Mouse (Mus musculus) C2C12 (cell line): ENCODE results near the gene Olfr1009.

ENCODE experiments used
- CTCF ChIP-seq: IDR thresholded peaks from one replicate; pipeline ENCODE4 v1.5.1; 2011; ENCODE audit not compliant: control insufficient read depth, insufficient read depth, insufficient read length
- FOSL1 ChIP-seq: IDR thresholded peaks from one replicate; pipeline ENCODE4 v1.8.0; 2011; ENCODE audit warnings: mild to moderate bottlenecking, low read length; ENCODE audit not compliant: poor library complexity, insufficient read depth, severe bottlenecking
- MAX ChIP-seq: IDR thresholded peaks from one replicate; pipeline ENCODE4 v1.6.1; 2011; ENCODE audit warnings: mild to moderate bottlenecking, control low read depth
- MYOG ChIP-seq: IDR thresholded peaks from one replicate; pipeline ENCODE4 v1.6.1; 2011; ENCODE audit not compliant: control insufficient read depth, insufficient read length; ENCODE audit errors: extremely low read depth
- USF1 ChIP-seq: IDR thresholded peaks from one replicate; pipeline ENCODE4 v1.6.1; 2011; ENCODE audit warnings: low read depth, mild to moderate bottlenecking, control low read depth, moderate library complexity

DNA sequence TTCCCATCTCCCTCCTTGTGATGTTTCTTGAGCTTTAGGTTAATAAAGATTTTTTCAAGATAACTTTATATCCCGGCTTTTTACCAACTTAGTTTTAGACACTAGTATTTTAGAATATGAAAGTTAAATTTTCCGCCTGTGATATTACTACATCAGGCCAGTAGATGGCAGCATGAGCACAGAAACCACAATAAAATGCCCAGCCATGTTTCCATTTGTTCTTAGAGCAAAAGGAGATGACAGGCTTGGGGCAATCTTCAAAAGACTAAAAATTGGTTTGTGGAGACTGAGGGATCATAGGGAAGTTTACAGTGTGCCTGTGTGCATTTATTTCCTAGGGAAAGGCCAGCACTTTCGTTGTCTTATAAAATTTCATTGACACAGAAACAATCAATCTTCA, 10.6 kb downstream of the Olfr1009 start:
- TF ChIP-seq CTCF (no peak), USF1 (no peak), MAX (no peak), FOSL1 (no peak), MYOG (no peak)
